Mouse (Mus musculus): ENCODE results near the gene Cpsf2. TPM values are rescaled to one million over a fixed set of nuclear protein-coding genes. Genes with fewer than 3 reads are reported as not detected.

Gene Cpsf2
- polyA plus RNA-seq, 1 experiment from 2014 or later: 43.8 TPM

DNA sequence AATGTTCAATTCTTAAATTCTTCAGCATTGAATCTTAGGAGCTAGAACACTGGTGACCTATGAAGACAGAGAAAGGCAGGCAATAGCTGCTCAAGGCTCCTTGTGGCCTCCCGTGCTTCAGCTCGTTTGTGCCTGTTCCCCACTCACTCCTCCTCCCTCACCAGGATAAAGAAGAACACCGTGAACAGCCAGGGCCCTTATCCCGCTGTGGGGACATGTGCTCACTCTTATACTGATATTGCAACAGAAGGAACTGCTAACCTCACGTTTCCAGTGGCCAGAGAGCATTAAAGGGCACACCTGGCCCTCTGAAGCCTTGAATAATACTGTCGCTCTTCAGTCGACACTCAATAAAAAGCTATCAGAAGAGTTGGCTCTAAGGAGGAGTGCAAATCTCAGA is 53.4 kb downstream of the Cpsf2 start:
- H3K27me3 ChIP-seq (ENCODE audit: control insufficient read depth, insufficient read depth, low read length): no peaks in the 10 kb centered on the region
- H3K4me2 ChIP-seq (ENCODE audit: low read depth): no peak overlapping the region
- H3K36me3 ChIP-seq (ENCODE audit: control insufficient read depth, insufficient read depth, low read length): no peaks in the 10 kb centered on the region
- no peak overlapping the region for H3K9ac ChIP-seq (ENCODE audit: low read length)
- no peak overlapping the region for H3K4me3 ChIP-seq (ENCODE audit: low read depth, low read length)
- no peak overlapping the region for H3K27ac ChIP-seq (ENCODE audit: low read depth, low read length)
- H3K4me1 ChIP-seq (ENCODE audit: control insufficient read depth, insufficient read depth, low read length): no peaks in the 10 kb centered on the region
- no peaks in the 10 kb centered on the region for H3K9me3 ChIP-seq (ENCODE audit: control insufficient read depth, low read length)
- 60% methylated on average over 7 of the region's 7 CpGs for WGBS
- ATAC-seq (ENCODE audit: insufficient read depth, low FRiP score, low TSS enrichment) (no peak), DNase-seq (ENCODE audit: low spot score) (no peak)

DNA sequence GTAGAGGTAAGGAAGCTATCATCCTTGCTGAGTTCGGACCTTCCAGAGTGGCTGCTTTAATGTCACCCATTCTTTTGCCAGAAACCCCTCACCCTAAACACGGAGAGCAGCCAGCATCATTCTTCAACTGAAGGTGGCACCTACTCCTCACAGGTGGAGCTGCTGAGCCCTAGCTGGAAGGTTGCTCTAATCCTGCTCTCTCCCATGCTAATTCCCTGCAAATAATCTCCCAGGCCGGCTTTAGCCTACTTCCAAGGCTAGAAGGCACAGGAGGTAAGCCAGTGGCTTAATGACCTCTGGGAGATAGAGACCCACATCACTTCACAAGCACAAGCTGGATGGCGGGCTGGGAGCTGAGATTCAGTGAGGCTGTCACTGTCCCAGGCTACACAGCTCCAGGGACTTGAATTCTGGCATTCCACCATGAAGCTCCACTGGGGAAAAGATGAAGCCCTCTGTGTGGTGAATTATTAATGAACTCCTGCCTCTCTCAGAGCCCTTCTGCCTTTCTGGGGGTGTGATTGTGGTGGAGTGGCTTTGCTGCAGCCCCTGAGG is 54.2 kb downstream of the Cpsf2 start:
- H3K9ac ChIP-seq (ENCODE audit: low read length): no peak overlapping the region
- no peak overlapping the region for H3K27ac ChIP-seq (ENCODE audit: low read depth, low read length)
- H3K4me1 ChIP-seq (ENCODE audit: control insufficient read depth, insufficient read depth, low read length): no peaks in the 10 kb centered on the region
- H3K27me3 ChIP-seq (ENCODE audit: control insufficient read depth, insufficient read depth, low read length): no peaks in the 10 kb centered on the region
- WGBS: 54% methylated on average over 4 of the region's 4 CpGs
- DNase-seq (ENCODE audit: low spot score): no peak
- H3K4me3 ChIP-seq (ENCODE audit: low read depth, low read length): no peak overlapping the region
- no peaks in the 10 kb centered on the region for H3K9me3 ChIP-seq (ENCODE audit: control insufficient read depth, low read length)
- no peak for ATAC-seq (ENCODE audit: insufficient read depth, low FRiP score, low TSS enrichment)
- H3K4me2 ChIP-seq (ENCODE audit: low read depth): no peak overlapping the region
- no peaks in the 10 kb centered on the region for H3K36me3 ChIP-seq (ENCODE audit: control insufficient read depth, insufficient read depth, low read length)

DNA sequence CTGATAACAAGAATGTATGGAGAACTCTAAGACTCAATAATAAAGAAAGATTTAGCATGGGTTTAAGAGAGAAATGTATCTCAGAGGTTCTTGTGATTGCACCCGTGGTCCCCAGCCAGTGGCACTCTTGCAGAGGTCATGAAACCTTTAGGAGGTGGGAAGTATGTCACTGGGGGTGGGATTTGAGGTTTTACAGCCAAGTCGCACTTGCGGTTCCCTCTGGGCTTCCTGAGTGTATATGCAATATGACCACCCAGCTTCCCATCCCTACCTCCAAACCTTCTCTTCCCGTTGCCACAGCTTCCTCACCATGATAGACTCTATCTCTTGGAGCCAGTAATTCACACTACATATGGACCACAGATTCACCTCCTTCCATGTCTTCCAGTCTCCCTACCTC is 59.1 kb downstream of the Cpsf2 start:
- H3K36me3 ChIP-seq (ENCODE audit: control insufficient read depth, insufficient read depth, low read length): no peaks in the 10 kb centered on the region
- H3K4me2 ChIP-seq (ENCODE audit: low read depth): no peak overlapping the region
- no peaks in the 10 kb centered on the region for H3K9me3 ChIP-seq (ENCODE audit: control insufficient read depth, low read length)
- H3K27ac ChIP-seq (ENCODE audit: low read depth, low read length): no peak overlapping the region
- H3K4me1 ChIP-seq (ENCODE audit: control insufficient read depth, insufficient read depth, low read length): no peaks in the 10 kb centered on the region
- no peaks in the 10 kb centered on the region for H3K27me3 ChIP-seq (ENCODE audit: control insufficient read depth, insufficient read depth, low read length)
- 85% methylated on average over 4 of the region's 4 CpGs for WGBS
- no peak overlapping the region for H3K9ac ChIP-seq (ENCODE audit: low read length)
- no peak overlapping the region for H3K4me3 ChIP-seq (ENCODE audit: low read depth, low read length)
- no peak for ATAC-seq (ENCODE audit: insufficient read depth, low FRiP score, low TSS enrichment)
- DNase-seq (ENCODE audit: low spot score): no peak

DNA sequence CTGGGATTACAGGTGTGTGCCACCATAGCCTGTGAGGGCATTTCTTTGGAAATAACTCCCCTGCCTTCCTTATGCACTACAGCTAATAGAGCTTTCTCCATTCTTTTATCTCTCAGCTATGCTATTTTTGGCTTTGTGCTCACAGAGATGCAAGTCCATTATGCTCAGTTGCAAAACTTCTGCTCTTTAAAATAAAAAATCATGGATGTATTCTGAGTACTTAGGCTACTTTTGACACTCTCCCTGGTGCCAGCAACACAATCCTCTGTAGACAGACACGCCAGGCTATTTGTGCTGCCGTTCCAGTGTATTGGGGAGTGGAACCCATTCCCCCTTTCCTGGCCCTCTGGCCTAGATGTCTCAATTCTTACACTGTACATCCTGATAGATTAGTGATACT is 64.1 kb downstream of the Cpsf2 start:
- Histone ChIP-seq H3K9ac (ENCODE audit: low read length) (no peak overlapping the region), H3K4me3 (ENCODE audit: low read depth, low read length) (no peak overlapping the region), H3K27ac (ENCODE audit: low read depth, low read length) (no peak overlapping the region), H3K36me3 (ENCODE audit: control insufficient read depth, insufficient read depth, low read length) (no peaks in the 10 kb centered on the region), H3K9me3 (ENCODE audit: control insufficient read depth, low read length) (no peaks in the 10 kb centered on the region), H3K4me2 (ENCODE audit: low read depth) (no peak overlapping the region), H3K4me1 (ENCODE audit: control insufficient read depth, insufficient read depth, low read length) (no peaks in the 10 kb centered on the region), H3K27me3 (ENCODE audit: control insufficient read depth, insufficient read depth, low read length) (no peaks in the 10 kb centered on the region)
- no peak for DNase-seq (ENCODE audit: low spot score)
- no peak for ATAC-seq (ENCODE audit: insufficient read depth, low FRiP score, low TSS enrichment)
- 94% methylated on average over 2 of the region's 2 CpGs for WGBS

DNA sequence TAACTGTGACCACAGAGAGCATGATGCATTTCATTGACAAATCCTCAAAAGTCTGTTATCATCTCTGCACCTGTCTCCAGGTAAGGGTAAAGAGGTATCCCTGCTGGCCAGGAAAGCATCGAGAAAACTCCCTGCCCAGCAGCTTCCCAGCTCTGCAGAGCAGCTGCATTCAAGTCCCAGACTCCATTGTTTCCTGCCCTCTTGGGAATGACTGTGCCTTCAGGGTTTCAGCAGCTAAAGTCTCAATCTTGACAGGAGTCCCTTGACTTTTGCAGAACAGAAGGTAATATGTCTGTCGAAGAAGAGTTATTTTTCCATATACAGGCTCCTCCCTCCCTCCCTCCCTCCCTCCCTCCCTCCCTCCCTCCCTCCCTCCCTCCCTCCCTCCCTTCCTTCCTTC is 65.9 kb downstream of the Cpsf2 start:
- WGBS: 45% methylated on average over 2 of the region's 2 CpGs
- Histone ChIP-seq H3K9ac (ENCODE audit: low read length) (no peak overlapping the region), H3K36me3 (ENCODE audit: control insufficient read depth, insufficient read depth, low read length) (no peaks in the 10 kb centered on the region), H3K4me2 (ENCODE audit: low read depth) (no peak overlapping the region), H3K27ac (ENCODE audit: low read depth, low read length) (no peak overlapping the region), H3K27me3 (ENCODE audit: control insufficient read depth, insufficient read depth, low read length) (no peaks in the 10 kb centered on the region), H3K4me1 (ENCODE audit: control insufficient read depth, insufficient read depth, low read length) (no peaks in the 10 kb centered on the region), H3K4me3 (ENCODE audit: low read depth, low read length) (no peak overlapping the region), H3K9me3 (ENCODE audit: control insufficient read depth, low read length) (no peaks in the 10 kb centered on the region)
- ATAC-seq (ENCODE audit: insufficient read depth, low FRiP score, low TSS enrichment) (no peak), DNase-seq (ENCODE audit: low spot score) (no peak)

DNA sequence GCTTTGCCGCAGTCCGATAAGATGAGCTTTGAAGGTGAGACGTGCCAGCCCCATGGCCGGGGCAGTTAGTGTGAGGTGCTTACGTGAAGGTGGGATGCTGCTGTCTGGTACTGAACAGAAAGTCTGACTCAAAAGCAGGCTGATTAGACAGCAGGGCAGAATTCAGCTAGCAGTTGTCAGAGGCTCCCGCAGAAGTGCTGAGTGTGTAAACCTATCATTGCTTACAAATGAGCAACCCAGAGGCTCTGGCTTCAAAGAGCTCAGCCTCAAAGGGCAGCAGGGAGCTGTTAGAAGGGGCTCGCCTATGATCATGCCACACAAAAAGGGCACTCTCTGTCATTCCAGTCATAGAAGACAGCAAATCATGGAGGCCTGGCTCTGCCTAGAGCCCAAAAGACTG is 66.5 kb downstream of the Cpsf2 start:
- Histone ChIP-seq H3K27ac (ENCODE audit: low read depth, low read length) (no peak overlapping the region), H3K9me3 (ENCODE audit: control insufficient read depth, low read length) (no peaks in the 10 kb centered on the region), H3K4me3 (ENCODE audit: low read depth, low read length) (no peak overlapping the region), H3K36me3 (ENCODE audit: control insufficient read depth, insufficient read depth, low read length) (no peaks in the 10 kb centered on the region), H3K4me2 (ENCODE audit: low read depth) (no peak overlapping the region), H3K9ac (ENCODE audit: low read length) (no peak overlapping the region), H3K4me1 (ENCODE audit: control insufficient read depth, insufficient read depth, low read length) (no peaks in the 10 kb centered on the region), H3K27me3 (ENCODE audit: control insufficient read depth, insufficient read depth, low read length) (no peaks in the 10 kb centered on the region)
- 63% methylated on average over 7 of the region's 7 CpGs for WGBS
- ATAC-seq (ENCODE audit: insufficient read depth, low FRiP score, low TSS enrichment) (no peak), DNase-seq (ENCODE audit: low spot score) (no peak)

DNA sequence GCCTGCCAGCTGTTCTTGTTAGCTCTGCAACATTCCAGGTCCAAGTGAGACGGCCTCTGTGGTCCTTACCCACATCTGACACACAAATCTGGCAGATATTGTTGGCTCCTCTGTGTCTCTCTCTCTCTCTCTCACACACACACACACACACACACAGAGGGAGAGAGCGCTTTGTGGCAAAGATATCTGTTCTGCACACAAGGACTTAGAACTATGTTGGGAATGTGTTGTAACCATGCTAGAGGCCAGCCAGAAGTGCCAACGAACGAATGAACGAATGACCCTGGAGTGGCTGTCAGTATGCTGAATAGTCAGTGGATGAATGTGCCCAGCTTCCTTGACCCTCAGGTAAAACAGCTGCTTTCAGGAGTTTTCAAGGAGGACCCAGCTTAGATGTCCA is 68.1 kb downstream of the Cpsf2 start:
- no peak for ATAC-seq (ENCODE audit: insufficient read depth, low FRiP score, low TSS enrichment)
- 86% methylated on average over 5 of the region's 5 CpGs for WGBS

DNA sequence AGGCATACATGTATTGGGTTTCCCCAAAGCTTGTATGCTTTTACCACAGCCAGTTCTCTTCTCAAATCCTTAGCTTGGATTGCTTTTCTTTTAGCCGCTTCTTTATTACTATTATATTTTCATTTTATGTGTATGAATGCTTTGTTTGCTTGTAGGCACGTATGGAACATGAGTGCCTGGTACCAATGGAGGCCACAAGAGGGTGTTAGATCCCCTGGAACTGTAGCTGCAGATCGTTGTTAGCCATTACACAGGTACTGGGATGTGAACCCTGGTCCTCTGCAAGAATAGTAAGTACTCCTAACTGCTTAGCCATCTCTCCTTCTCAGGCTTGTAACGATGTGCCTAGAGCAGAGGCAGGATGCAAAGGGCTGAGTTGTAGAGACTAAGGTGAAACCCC is 78.4 kb downstream of the Cpsf2 start:
- ATAC-seq (ENCODE audit: insufficient read depth, low FRiP score, low TSS enrichment) (no peak), DNase-seq (ENCODE audit: low spot score) (no peak)
- Histone ChIP-seq H3K9ac (ENCODE audit: low read length) (no peak overlapping the region), H3K27me3 (ENCODE audit: control insufficient read depth, insufficient read depth, low read length) (no peaks in the 10 kb centered on the region), H3K36me3 (ENCODE audit: control insufficient read depth, insufficient read depth, low read length) (no peaks in the 10 kb centered on the region), H3K9me3 (ENCODE audit: control insufficient read depth, low read length) (no peaks in the 10 kb centered on the region), H3K4me2 (ENCODE audit: low read depth) (no peak overlapping the region), H3K4me1 (ENCODE audit: control insufficient read depth, insufficient read depth, low read length) (peaks cover 5% of the 10 kb centered on the region; the same call in 1 of the 2 replicates), H3K27ac (ENCODE audit: low read depth, low read length) (no peak overlapping the region), H3K4me3 (ENCODE audit: low read depth, low read length) (no peak overlapping the region)
- 87% methylated on average over 4 of the region's 4 CpGs for WGBS

More for the DNA sequence above, 68.1 kb downstream of the Cpsf2 start:
- DNase-seq (ENCODE audit: low spot score): no peak
- H3K27me3 ChIP-seq (ENCODE audit: control insufficient read depth, insufficient read depth, low read length): no peaks in the 10 kb centered on the region
- no peak overlapping the region for H3K9ac ChIP-seq (ENCODE audit: low read length)
- no peak overlapping the region for H3K27ac ChIP-seq (ENCODE audit: low read depth, low read length)
- no peak overlapping the region for H3K4me2 ChIP-seq (ENCODE audit: low read depth)
- H3K36me3 ChIP-seq (ENCODE audit: control insufficient read depth, insufficient read depth, low read length): no peaks in the 10 kb centered on the region
- H3K9me3 ChIP-seq (ENCODE audit: control insufficient read depth, low read length): no peaks in the 10 kb centered on the region
- no peak overlapping the region for H3K4me3 ChIP-seq (ENCODE audit: low read depth, low read length)
- H3K4me1 ChIP-seq (ENCODE audit: control insufficient read depth, insufficient read depth, low read length): no peaks in the 10 kb centered on the region

DNA sequence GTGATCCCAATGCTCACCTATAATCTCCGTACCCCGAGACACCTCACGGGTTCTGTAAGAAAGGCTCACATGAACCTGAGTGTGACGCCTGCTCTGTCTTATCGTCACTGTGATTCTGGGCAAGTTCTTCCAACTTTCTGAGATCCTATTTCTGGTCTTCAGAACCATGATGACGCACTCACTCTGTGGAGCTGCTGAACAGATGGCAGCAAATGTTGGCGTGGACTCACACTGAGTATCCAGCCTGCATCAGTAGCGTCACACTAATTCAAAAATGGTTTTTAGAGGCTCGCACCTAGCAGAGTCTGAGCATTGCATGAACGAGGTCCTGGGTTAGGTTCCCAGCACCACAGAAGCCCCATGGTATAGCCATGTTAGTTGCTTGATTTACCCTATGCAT is 80.0 kb downstream of the Cpsf2 start:
- no peaks in the 10 kb centered on the region for H3K27me3 ChIP-seq (ENCODE audit: control insufficient read depth, insufficient read depth, low read length)
- DNase-seq (ENCODE audit: low spot score) (no peak), ATAC-seq (ENCODE audit: insufficient read depth, low FRiP score, low TSS enrichment) (no peak)
- 94% methylated on average over 10 of the region's 10 CpGs for WGBS
- H3K27ac ChIP-seq (ENCODE audit: low read depth, low read length): no peak overlapping the region
- no peak overlapping the region for H3K4me3 ChIP-seq (ENCODE audit: low read depth, low read length)
- H3K4me2 ChIP-seq (ENCODE audit: low read depth): no peak overlapping the region
- no peak overlapping the region for H3K9ac ChIP-seq (ENCODE audit: low read length)
- no peaks in the 10 kb centered on the region for H3K36me3 ChIP-seq (ENCODE audit: control insufficient read depth, insufficient read depth, low read length)
- H3K9me3 ChIP-seq (ENCODE audit: control insufficient read depth, low read length): no peaks in the 10 kb centered on the region
- peaks cover 5% of the 10 kb centered on the region; the same call in 1 of the 2 replicates for H3K4me1 ChIP-seq (ENCODE audit: control insufficient read depth, insufficient read depth, low read length)
